Mouse (Mus musculus): Measurements from ENCODE around the gene Hspa1a. TPM values are rescaled to one million over a fixed set of nuclear protein-coding genes. Genes with fewer than 3 reads are reported as not detected.

The Hspa1a gene
- total RNA-seq, 2 experiments from 2014 or later = 10.8 to 12.6 TPM

GRCm38 (mm10) chr17:34928841-34929240 is 43.1 kb downstream of the Hspa1a start:
- intact Hi-C loops (cut with DNase I) = no loop called here
- DNase-seq (ENCODE audit: low spot score in 2 of 2) = no peak

- intact Hi-C loops (cut with DNase I) = no loop called here
- peak; percentile 30 to 63 for DNase-seq (ENCODE audit: low spot score in 2 of 2)
These were observed 44.5 kb downstream of the Hspa1a start for GRCm38 (mm10) chr17:34927306-34928019.

DNA sequence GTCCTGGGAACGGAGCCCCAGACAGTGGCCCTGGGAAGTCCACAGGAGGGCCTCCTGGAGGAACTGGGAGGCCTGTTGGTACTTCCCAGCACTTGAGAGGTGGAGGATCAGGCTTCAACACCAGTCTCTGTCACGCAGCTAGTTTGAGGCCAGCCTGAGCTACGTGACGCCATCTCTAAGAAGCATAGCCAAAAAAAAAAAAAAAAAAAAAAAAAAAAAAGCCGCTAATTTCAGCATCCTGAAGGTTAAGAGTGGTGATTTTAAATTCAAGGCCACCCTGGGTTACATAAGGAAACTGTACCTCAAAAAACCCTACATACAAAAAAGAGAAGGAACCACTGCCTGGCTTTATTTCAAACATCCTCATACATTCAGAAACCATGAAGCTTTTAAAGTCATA is 47.7 kb downstream of the Hspa1a start:
- intact Hi-C loops (cut with DNase I) = no loop called here
- DNase-seq (ENCODE audit: low spot score in 2 of 2) = no peak

DNA sequence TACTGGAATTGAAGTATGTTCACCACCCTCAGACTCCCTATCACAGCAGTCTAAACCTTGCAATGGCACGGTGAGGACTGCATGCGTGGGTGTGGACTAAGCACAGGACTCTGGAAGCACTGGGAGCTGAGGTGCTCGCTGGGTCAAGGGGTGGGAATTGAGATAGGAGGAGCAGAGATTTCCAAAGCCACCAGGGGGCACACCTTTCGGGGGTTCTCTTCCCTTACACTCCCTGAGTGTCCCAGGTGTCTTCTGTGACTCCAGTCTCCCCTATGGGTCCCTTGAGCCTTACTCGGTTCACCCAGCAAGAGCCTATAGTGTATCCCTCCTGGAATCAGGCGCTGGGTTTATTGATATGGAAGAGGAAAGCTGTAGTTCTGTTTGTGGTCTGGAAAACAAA is 49.0 kb downstream of the Hspa1a start:
- DNase-seq (ENCODE audit: low spot score in 2 of 2) = no peak
- intact Hi-C loops (cut with DNase I) = no loop called here

Other genes starting within 250 kb of the Hspa1a start
- 10 to 100 TPM in 1 of 2 experiments, 1 to 10 TPM in 1; 7.6 to 10.3 TPM for gene C4b, start 228.3 kb downstream of the Hspa1a start, total RNA-seq (2021)
- gene Cyp21a1, start 167.6 kb downstream of the Hspa1a start, total RNA-seq (2021) = not detected
- gene Stk19, start 135.2 kb downstream of the Hspa1a start, total RNA-seq (2021) = 10 to 100 TPM; 52.2 to 57.6 TPM
- gene Dxo, start 135.1 kb downstream of the Hspa1a start, total RNA-seq (2021) = 10 to 100 TPM; 35.9 to 37.1 TPM
- 10 to 100 TPM; 64.0 to 65.9 TPM for gene Skiv2l, start 121.9 kb downstream of the Hspa1a start, total RNA-seq (2021)
- gene Nelfe, start 121.8 kb downstream of the Hspa1a start, total RNA-seq (2021) = 10 to 100 TPM; 30.9 to 37.9 TPM
- gene Cfb, start 109.6 kb downstream of the Hspa1a start, total RNA-seq (2021) = under 1 TPM in 1 of 2 experiments, not detected in 1; 0.30 TPM
- gene Zbtb12, start 92.7 kb downstream of the Hspa1a start, total RNA-seq (2021) = 1 to 10 TPM; 6.9 to 7.3 TPM
- not detected for gene Gm20547, start 90.1 kb downstream of the Hspa1a start, total RNA-seq (2021)
- gene C2, start 73.9 kb downstream of the Hspa1a start, total RNA-seq (2021) = 1 to 10 TPM; 1.5 to 3.6 TPM
- 100 to 1,000 TPM; 166 to 167 TPM for gene Ehmt2, start 73.7 kb downstream of the Hspa1a start, total RNA-seq (2021)
- under 1 TPM; 0.55 to 0.66 TPM for gene Slc44a4, start 57.7 kb downstream of the Hspa1a start, total RNA-seq (2021)
- gene Neu1, start 40.9 kb downstream of the Hspa1a start, total RNA-seq (2021) = 10 to 100 TPM; 42.9 to 44.0 TPM
- 10 to 100 TPM in 1 of 2 experiments, 1 to 10 TPM in 1; 9.9 to 15.0 TPM for gene Hspa1b, start 12.9 kb downstream of the Hspa1a start, total RNA-seq (2021)
- not detected for gene Gm20481, start 2.2 kb downstream of the Hspa1a start, total RNA-seq (2021)
- gene Hspa1l, start 547 bp upstream of the Hspa1a start, total RNA-seq (2021) = under 1 TPM; 0.27 to 0.34 TPM
- 10 to 100 TPM; 17.3 to 18.0 TPM for gene Lsm2, start 9.7 kb upstream of the Hspa1a start, total RNA-seq (2021)
- 10 to 100 TPM; 38.0 to 44.7 TPM for gene Vars, start 28.8 kb upstream of the Hspa1a start, total RNA-seq (2021)
- gene Vwa7, start 44.4 kb upstream of the Hspa1a start, total RNA-seq (2021) = under 1 TPM; 0.30 to 0.37 TPM
- gene Sapcd1, start 55.9 kb upstream of the Hspa1a start, total RNA-seq (2021) = under 1 TPM; 0.60 to 0.83 TPM
- under 1 TPM; 0.76 to 0.96 TPM for gene Msh5, start 74.6 kb upstream of the Hspa1a start, total RNA-seq (2021)
- 10 to 100 TPM in 1 of 2 experiments, 1 to 10 TPM in 1; 9.9 to 11.6 TPM for gene Clic1, start 77.8 kb upstream of the Hspa1a start, total RNA-seq (2021)
- gene Ddah2, start 86.9 kb upstream of the Hspa1a start, total RNA-seq (2021) = 10 to 100 TPM; 12.1 to 12.5 TPM
- not detected for gene Ly6g6c, start 93.2 kb upstream of the Hspa1a start, total RNA-seq (2021)
- not detected for gene Mpig6b, start 94.0 kb upstream of the Hspa1a start, total RNA-seq (2021)
- 1 to 10 TPM; 2.4 to 2.7 TPM for gene Ly6g6e, start 104.7 kb upstream of the Hspa1a start, total RNA-seq (2021)
- gene Ly6g6d, start 105.9 kb upstream of the Hspa1a start, total RNA-seq (2021) = 1 to 10 TPM in 1 of 2 experiments, under 1 TPM in 1; 0.69 to 1.9 TPM
- gene Ly6g6f, start 113.5 kb upstream of the Hspa1a start, total RNA-seq (2021) = not detected
- gene Abhd16a, start 117.1 kb upstream of the Hspa1a start, total RNA-seq (2021) = 100 to 1,000 TPM; 107 to 109 TPM
- not detected for gene Ly6g5c, start 136.1 kb upstream of the Hspa1a start, total RNA-seq (2021)
- gene Ly6g5b, start 143.3 kb upstream of the Hspa1a start, total RNA-seq (2021) = under 1 TPM; 0.69 to 0.94 TPM
- 10 to 100 TPM; 13.1 to 15.2 TPM for gene Gpank1, start 149.3 kb upstream of the Hspa1a start, total RNA-seq (2021)
- gene Csnk2b, start 149.9 kb upstream of the Hspa1a start, total RNA-seq (2021) = 100 to 1,000 TPM; 183 to 185 TPM
- gene D17H6S53E, start 154.2 kb upstream of the Hspa1a start, total RNA-seq (2021) = 10 to 100 TPM; 24.1 to 29.8 TPM
- not detected for gene Apom, start 159.9 kb upstream of the Hspa1a start, total RNA-seq (2021)
- gene Bag6, start 163.0 kb upstream of the Hspa1a start, total RNA-seq (2021) = 100 to 1,000 TPM; 286 to 292 TPM
- 100 to 1,000 TPM; 268 to 285 TPM for gene Prrc2a, start 192.7 kb upstream of the Hspa1a start, total RNA-seq (2021)
- gene Aif1, start 203.9 kb upstream of the Hspa1a start, total RNA-seq (2021) = 10 to 100 TPM; 10.8 to 11.1 TPM
- 10 to 100 TPM in 1 of 2 experiments, 1 to 10 TPM in 1; 6.1 to 10.1 TPM for gene Lst1, start 216.3 kb upstream of the Hspa1a start, total RNA-seq (2021)
- gene Ltb, start 222.3 kb upstream of the Hspa1a start, total RNA-seq (2021) = under 1 TPM; 0.64 to 0.99 TPM
- gene Tnf, start 229.9 kb upstream of the Hspa1a start, total RNA-seq (2021) = not detected
- gene Lta, start 233.2 kb upstream of the Hspa1a start, total RNA-seq (2021) = under 1 TPM; 0.34 to 0.39 TPM
- gene Gm16181, start 248.7 kb upstream of the Hspa1a start, total RNA-seq (2021) = not detected

Data from left cerebral cortex, postnatal 25 days (tissue).